In the genomic region with DNA sequence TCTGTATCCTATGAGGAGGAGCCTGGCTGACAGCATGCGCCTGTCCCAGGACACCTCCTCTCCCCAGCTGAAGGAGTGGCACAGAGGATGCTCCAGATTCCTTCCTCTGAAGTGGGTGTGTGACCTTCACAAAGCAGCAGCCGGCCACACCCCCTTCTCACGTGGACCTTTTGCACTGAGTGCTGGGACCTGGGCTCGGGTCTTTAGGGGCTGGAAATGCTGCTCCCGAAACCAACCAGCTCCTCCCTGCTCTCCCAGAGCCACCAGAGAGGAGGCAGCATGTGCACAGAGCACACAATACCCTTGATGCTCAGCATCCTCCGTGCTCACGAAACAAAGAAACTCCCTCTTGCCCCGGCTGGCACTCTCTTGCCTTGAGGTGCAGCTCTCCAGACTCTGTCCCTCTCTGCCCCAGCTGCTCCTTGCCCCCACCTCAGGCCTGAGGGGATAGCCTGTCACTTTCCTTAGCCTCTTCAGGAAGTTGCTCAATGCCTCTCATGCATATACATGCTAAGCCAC, we compare ENCODE assay signal across 12 mouse cellular contexts.
A peak's percentile ranks its signal among the peaks of the same experiment; 100 is the strongest.
DNase-seq lines count a peak whose midpoint lies in the region; ATAC-seq and TF ChIP-seq lines count a peak whose summit lies in the region.
"Had no signal": no experiment of that assay in that cellular context is flagged by ENCODE, and none has a peak within 500 bp of the region (broad histone marks: within the 10 kb centered on the region; RNA-seq: fewer than 3 reads in every experiment).

No protein-coding gene starts in this region.

- peaks cover 22% of the 10 kb centered on the region for H3K36me3 ChIP-seq in stomach, embryonic 14.5 days (ENCODE audit: control insufficient read depth, insufficient read depth, low read length)
- peaks cover 2% of the 10 kb centered on the region; the same call in 1 of the 2 replicates for H3K36me3 ChIP-seq in stomach, postnatal 0 days (ENCODE audit: control insufficient read depth, insufficient read depth, low read length)
- peaks cover 71% of the 10 kb centered on the region for H3K36me3 ChIP-seq in limb, embryonic 10.5 days
- peaks cover 13% of the 10 kb centered on the region for H3K36me3 ChIP-seq in stomach, embryonic 16.5 days (ENCODE audit: control insufficient read depth, insufficient read depth, low read length)

- H3K9me3 ChIP-seq in stomach, embryonic 14.5 days (ENCODE audit: control insufficient read depth, low read depth, low read length), result no peaks in the 10 kb centered on the region
- no peaks in the 10 kb centered on the region for H3K9me3 ChIP-seq in stomach, postnatal 0 days (ENCODE audit: control insufficient read depth, low read length)
- H3K9me3 ChIP-seq in limb, embryonic 10.5 days (replicated peaks), result no peaks in the 10 kb centered on the region
- H3K9me3 ChIP-seq in stomach, embryonic 16.5 days (replicated peaks; ENCODE audit: control insufficient read depth, low read length), result no peaks in the 10 kb centered on the region

- H3K27me3 ChIP-seq in stomach, embryonic 14.5 days (ENCODE audit: control insufficient read depth, insufficient read depth, low read length), result no peaks in the 10 kb centered on the region
- H3K27me3 ChIP-seq in stomach, postnatal 0 days (ENCODE audit: control insufficient read depth, insufficient read depth, low read length), result no peaks in the 10 kb centered on the region
- H3K27me3 ChIP-seq in limb, embryonic 10.5 days (ENCODE audit: low read depth, poor library complexity, severe bottlenecking), result no peaks in the 10 kb centered on the region
- H3K27me3 ChIP-seq in stomach, embryonic 16.5 days (ENCODE audit: control insufficient read depth, insufficient read depth, low read length), result no peaks in the 10 kb centered on the region

- WGBS in stomach, embryonic 14.5 days, result 25% methylated on average over 8 of the region's 8 CpGs
- WGBS in stomach, postnatal 0 days, result 53% methylated on average over 8 of the region's 8 CpGs
- WGBS in limb, embryonic 10.5 days, result 25% methylated on average over 8 of the region's 8 CpGs
- WGBS in stomach, embryonic 16.5 days, result 33% methylated on average over 8 of the region's 8 CpGs

- H3K4me3 ChIP-seq in gastrocnemius, adult 2 months, result no peak overlapping the region
- no peak overlapping the region for H3K4me3 ChIP-seq in stomach, embryonic 14.5 days (ENCODE audit: low read depth, low read length)
- H3K4me3 ChIP-seq in stomach, postnatal 0 days (ENCODE audit: low read depth, low read length), result no peak overlapping the region
- peak overlapping the region; percentile 19; the same call in 1 of the 2 replicates for H3K4me3 ChIP-seq in limb, embryonic 10.5 days
- no peak overlapping the region for H3K4me3 ChIP-seq in stomach, embryonic 16.5 days (replicated peaks; ENCODE audit: low read length)
- H3K4me3 ChIP-seq: erythroblast, embryonic 14.5 days; myocyte had no signal

- peaks cover 31% of the 10 kb centered on the region for H3K4me1 ChIP-seq in stomach, embryonic 14.5 days (ENCODE audit: control insufficient read depth, insufficient read depth, low read length)
- peaks cover 2% of the 10 kb centered on the region; the same call in 1 of the 2 replicates for H3K4me1 ChIP-seq in stomach, postnatal 0 days (replicated peaks; ENCODE audit: control insufficient read depth, insufficient read depth)
- H3K4me1 ChIP-seq in limb, embryonic 10.5 days, result peaks cover 65% of the 10 kb centered on the region
- peaks cover 22% of the 10 kb centered on the region for H3K4me1 ChIP-seq in stomach, embryonic 16.5 days (ENCODE audit: control insufficient read depth, insufficient read depth, low read length)

- no peak for ATAC-seq in stomach, embryonic 14.5 days (ENCODE audit: insufficient number of reproducible peaks, insufficient read depth, low FRiP score, low read depth)
- no peak for ATAC-seq in stomach, postnatal 0 days (ENCODE audit: low FRiP score, low TSS enrichment)
- no peak for ATAC-seq in stomach, embryonic 16.5 days (ENCODE audit: insufficient read depth, low FRiP score)

- TF ChIP-seq CTCF in gastrocnemius, adult 2 months (IDR thresholded peaks at IDR 0.05), result no peak
- no peak for TF ChIP-seq CTCF in stomach, postnatal 0 days (IDR thresholded peaks at IDR 0.05; ENCODE audit: low read depth)

- DNase-seq in gastrocnemius, adult 2 months, result peak; percentile 8
- DNase-seq in gastrocnemius, adult 8-10 months (ENCODE audit: low spot score in 2 of 2), result no peak
- DNase-seq in stomach, postnatal 0 days (ENCODE audit: low spot score), result no peak
- DNase-seq in limb, embryonic 10.5 days (ENCODE audit: low spot score), result no peak
- no peak for DNase-seq in ovary, postnatal 14 days (ENCODE audit: low spot score)
- DNase-seq in adrenal gland, adult (ENCODE audit: inconsistent age in 2 of 2, low spot score in 1 of 2), result no peak
- DNase-seq: heart, postnatal 36 days had no signal

- H3K9ac ChIP-seq in stomach, embryonic 14.5 days (replicated peaks; ENCODE audit: low read depth, low read length), result no peak overlapping the region
- no peak overlapping the region for H3K9ac ChIP-seq in stomach, postnatal 0 days (ENCODE audit: low read length)
- H3K9ac ChIP-seq in stomach, embryonic 16.5 days (ENCODE audit: low read length), result no peak overlapping the region
- H3K9ac ChIP-seq: liver, embryonic 14.5 days had no signal

- no peak overlapping the region for H3K27ac ChIP-seq in gastrocnemius, adult 2 months
- H3K27ac ChIP-seq in stomach, embryonic 14.5 days (ENCODE audit: low read length), result no peak overlapping the region
- H3K27ac ChIP-seq in stomach, postnatal 0 days (replicated peaks), result no peak overlapping the region
- peak overlapping the region; percentile 67 for H3K27ac ChIP-seq in limb, embryonic 10.5 days
- 0 out of 2 replicates have a peak overlapping the region, but pooled peaks have one; percentile 6 for H3K27ac ChIP-seq in stomach, embryonic 16.5 days (ENCODE audit: low read length)
- H3K27ac ChIP-seq: liver, embryonic 14.5 days had no signal

- H3K4me2 ChIP-seq in stomach, embryonic 14.5 days (replicated peaks; ENCODE audit: low read depth, low read length), result 0 out of 2 replicates have a peak overlapping the region, but pooled peaks have one; percentile 16
- no peak overlapping the region for H3K4me2 ChIP-seq in stomach, postnatal 0 days (replicated peaks; ENCODE audit: low read depth)
- no peak overlapping the region for H3K4me2 ChIP-seq in stomach, embryonic 16.5 days (ENCODE audit: low read depth, low read length)

- intact Hi-C loops in gastrocnemius, adult 2 months (cut with DNase I), result no loop called here

- TF ChIP-seq EP300 in stomach, postnatal 0 days (optimal IDR thresholded peaks at IDR 0.05), result no peak

Comparison
In these comparisons a context has a peak if more than half of its experiments do, and no peak if none do; other contexts are left out.
1. H3K27ac ChIP-seq: peak in limb, embryonic 10.5 days (single experiment) and stomach, embryonic 16.5 days (single experiment); none in gastrocnemius, adult 2 months (single experiment), stomach, embryonic 14.5 days (single experiment) and stomach, postnatal 0 days (single experiment).